Mouse (Mus musculus) ZHBTc4 (cell line): Measurements from ENCODE around the gene Susd5.
"Not testable (repeated sequence)": the region's sequence is repeated elsewhere in the genome, so short reads cannot be mapped to it uniquely, and the experiment has no call there.

Source experiments
- DNase-seq: peaks from one replicate; pipeline ENCODE4 v3.0.0-alpha.2; 2011; ENCODE audit warnings: low read depth, low spot score

Susd5 gene

GRCm38 (mm10) chr9:114069372-114069771 is 12.4 kb downstream of the Susd5 start:
- DNase-seq, result no peak

DNA sequence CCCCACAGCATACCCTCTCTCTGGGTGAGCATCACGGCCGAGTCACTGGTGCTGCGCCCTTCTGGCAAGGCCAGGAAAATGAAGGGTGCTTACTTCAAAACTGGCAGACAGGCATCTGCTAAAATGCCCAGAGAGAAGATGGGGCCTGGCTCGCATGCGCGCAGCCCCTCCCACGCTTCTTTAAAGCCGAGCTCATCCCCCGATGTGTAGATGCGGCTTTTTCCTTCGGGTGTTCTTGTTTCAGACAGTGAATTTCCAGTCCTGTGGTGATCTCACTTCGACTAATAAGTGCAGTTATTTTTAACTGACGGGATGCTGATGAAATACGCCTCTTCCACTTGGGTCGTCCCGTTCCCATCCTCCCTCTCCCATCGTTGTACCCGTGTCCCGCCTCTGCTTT is 16.7 kb downstream of the Susd5 start:
- DNase-seq, result no peak

GRCm38 (mm10) chr9:114086422-114086821 is 29.5 kb downstream of the Susd5 start:
- DNase-seq, result peak; percentile 28

DNA sequence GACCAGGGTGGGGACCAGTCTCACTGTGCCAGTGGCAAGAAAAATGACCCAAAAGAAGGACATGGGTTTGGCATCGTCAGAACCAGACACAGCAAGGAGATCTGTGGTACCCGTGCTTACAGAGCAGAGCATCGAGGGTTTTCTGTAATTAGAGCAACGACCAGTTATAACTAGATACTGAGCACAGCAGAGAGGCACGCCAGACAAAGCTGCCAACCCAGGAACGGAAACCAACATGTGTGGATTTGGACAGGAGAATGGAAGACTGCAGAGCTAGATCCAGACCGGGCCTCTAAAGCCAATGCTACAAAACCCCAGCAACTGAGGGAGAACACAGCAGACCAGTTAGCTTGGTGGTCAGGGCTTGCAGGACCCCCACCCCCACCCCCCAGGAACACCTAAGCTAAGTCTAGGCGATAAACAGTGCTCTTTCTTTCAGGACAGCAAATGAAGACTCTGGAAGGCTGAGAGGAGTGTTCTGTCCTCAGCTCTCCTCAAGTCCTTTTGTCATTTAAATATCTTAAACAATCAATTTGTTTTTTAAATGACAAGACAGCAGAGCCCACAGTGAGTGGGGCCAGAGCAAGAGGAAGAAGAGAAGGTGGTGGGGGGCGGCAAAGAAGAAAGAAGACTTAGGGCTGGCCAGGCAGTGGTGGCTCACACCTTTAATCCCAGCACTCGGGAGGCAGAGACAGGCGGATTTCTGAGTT is 30.3 kb downstream of the Susd5 start:
- DNase-seq, result peak; percentile 84

DNA sequence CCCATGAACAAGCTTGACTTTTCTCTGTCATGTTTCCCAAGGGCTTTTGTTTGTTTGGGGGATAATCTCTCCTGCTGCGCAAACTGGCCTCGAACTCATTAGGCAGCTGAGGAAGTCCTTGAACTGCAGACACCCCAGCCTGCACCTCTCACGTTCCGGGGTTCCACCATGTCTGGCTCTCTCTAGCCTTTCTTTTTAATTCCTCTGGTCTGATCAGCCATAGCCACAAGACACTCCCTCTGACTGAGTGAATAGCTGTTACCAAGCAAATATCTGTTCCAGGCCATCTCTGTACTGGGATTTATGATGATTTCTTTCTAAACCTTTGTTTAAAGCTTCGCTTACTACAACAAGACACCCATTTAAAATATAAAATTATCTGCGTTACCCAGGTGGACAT is 31.9 kb downstream of the Susd5 start:
- not testable (repeated sequence) for DNase-seq

- DNase-seq, result peak; percentile 84
Measured at GRCm38 (mm10) chr9:114092188-114092587, 35.2 kb downstream of the Susd5 start.

DNA sequence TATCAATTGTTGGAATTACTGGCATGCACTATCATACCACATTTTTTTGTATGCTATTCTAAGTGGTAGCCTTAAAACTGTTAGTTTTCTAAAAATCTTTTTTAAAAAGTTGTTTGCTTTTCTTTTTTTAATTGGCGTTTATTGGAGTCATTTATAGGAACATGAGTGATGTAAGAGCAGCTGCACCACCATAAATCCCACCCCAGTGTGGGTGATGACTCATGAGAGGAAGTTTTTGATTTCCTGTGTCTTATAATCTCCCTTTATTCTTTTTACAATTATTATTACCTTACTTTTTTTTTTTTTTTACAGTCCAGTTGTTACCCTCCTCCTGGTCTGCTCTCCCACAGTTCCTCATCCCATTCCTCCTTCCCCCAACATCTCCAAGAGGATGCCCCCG is 37.9 kb downstream of the Susd5 start:
- no peak for DNase-seq

GRCm38 (mm10) chr9:114098716-114099302 is 41.9 kb downstream of the Susd5 start:
- DNase-seq, result no peak

DNA sequence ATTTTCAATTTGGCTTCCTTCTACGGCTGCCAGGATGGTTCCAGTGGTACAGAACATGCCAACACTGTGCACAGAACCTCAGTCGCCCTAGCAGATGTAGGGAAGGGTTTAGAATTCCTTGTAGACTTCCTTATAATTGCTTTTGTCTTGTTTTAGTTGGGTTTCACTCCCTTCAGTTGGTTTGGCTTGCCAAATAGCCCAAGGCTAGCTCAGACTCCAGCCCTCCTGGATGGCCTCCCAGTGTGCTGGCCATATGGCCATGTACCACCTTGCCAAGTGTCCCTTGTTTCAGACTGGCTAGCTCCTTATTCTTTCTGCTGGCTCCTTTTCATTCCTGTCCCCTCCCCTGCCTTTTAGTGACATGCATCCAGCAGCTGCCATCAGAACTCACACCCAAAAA is 53.3 kb downstream of the Susd5 start:
- DNase-seq, result no peak

GRCm38 (mm10) chr9:114111161-114111560 is 54.2 kb downstream of the Susd5 start:
- no peak for DNase-seq

- DNase-seq, result no peak
Measured at GRCm38 (mm10) chr9:114112226-114112625, 55.3 kb downstream of the Susd5 start.

DNA sequence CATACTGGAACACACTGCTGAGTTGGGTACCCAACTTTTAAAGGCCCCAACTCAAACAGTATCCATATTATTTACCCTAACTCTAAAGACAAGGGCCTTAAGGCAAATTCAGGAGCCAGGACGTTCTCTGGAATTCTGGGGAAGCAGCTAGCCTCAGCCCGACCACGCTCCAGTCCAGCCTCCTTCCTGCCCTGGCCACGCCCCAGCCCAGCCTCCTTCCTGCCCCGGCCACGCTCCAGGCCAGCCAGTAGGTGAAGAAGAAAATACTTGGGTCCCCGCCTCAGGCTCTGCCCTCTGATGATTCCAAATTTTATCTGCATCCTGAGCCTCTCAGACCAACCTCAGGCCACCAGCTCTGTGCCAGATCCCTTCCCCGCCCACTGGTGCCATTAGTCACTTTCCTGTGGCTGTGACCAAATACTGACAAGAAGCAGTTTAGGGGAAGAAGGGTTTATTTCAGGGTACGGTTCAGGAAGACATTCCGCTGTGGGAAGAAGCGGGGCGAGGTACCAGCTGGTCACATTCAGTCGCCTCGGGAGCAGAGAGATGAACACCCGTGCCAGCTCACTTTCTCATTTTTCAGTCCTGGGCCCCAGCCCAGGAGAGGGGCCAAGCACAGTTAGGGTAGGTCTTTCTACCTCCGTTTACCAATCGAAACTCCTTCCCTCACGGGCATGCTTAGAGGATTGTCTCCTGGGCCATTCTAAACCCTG is 57.1 kb downstream of the Susd5 start:
- peak; percentile 49 for DNase-seq

- DNase-seq, result peak; percentile 68
Measured at GRCm38 (mm10) chr9:114116672-114117071, 59.7 kb downstream of the Susd5 start.

GRCm38 (mm10) chr9:114122862-114123261 is 65.9 kb downstream of the Susd5 start:
- DNase-seq, result not testable (repeated sequence)

DNA sequence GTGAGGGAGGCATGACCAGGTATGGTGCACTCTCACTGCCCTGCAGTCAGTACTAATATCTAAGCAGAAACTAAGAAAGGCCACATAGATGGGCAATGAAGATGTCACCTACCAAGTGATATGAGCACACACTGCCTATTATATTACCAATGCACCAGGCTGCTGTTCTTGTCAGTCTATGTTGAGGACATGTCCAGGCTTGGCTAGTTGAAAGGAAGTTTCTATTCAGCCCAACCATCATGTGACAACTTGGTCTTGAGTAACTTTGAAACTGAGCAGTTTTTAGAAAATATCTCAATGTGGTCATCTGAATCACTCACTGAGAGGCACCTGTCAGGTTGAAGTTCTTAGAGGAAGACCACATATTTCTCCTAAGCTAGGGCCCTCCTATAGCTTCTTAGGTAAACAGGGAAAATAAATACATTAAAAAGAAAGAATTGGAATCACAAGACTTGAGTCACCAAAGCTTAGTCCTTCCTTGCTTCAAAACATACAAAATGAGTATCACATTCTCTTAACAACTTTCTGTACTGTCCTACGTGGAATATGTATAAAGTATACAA is 72.4 kb downstream of the Susd5 start:
- not testable (repeated sequence) for DNase-seq
